Mouse (Mus musculus) liver, embryonic 14.5 days (tissue): ENCODE measurements at regions not wholly inside any gene's neighbourhood (a gene's known extent, or its start where the extent isn't known, plus 50 kb on each side); places are given as distances from the start of the nearest gene placed in this dataset.

Experiments used
- CTCF ChIP-seq: IDR thresholded peaks from 2 replicates; pipeline ENCODE4 v1.5.1; 2016; ENCODE audit warnings: antibody characterized with exemption, low read depth, control low read depth
- EP300 ChIP-seq: IDR thresholded peaks from 2 replicates; pipeline ENCODE4 v1.6.1; 2016; ENCODE audit warnings: antibody characterized with exemption, low read depth

DNA sequence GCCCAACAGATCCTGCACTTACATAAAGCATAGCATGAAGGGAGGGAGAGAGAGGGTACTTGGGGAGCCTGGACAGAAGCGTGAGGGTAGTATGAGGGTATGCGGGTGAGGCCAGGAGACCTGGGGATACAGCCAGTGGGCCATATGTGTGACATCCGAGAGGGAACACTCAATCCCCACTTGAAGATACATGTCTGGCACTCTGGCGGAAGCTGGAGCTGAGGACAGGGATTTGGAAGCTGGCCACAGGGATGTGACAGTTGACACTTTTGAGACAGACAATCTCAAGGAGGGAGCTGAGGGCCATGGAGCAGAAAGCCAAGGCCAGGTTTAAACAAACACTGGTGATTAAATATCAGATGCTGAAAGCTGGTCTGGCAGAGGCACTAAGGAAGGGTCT, 127.9 kb downstream of the Sall1 start:
- TF ChIP-seq CTCF, result no peak
- TF ChIP-seq EP300, result no peak
